Mouse (Mus musculus) forebrain, embryonic 10.5 days (tissue): ENCODE data around the gene Cct6b. TPM values are rescaled to one million over a fixed set of nuclear protein-coding genes. Genes with fewer than 3 reads are reported as not detected.
A peak's percentile ranks its signal among the peaks of the same experiment; 100 is the strongest.

Experiments used
- DNase-seq: peaks from one replicate; pipeline ENCODE4 v3.0.0-alpha.2; 2017; ENCODE audit warnings: low spot score; ENCODE audit errors: extremely low spot score
- H3K27ac ChIP-seq: fragments of 300-500 bp; sonication (generic); 2 replicates; pipeline ENCODE4 v1.5.1; 2016; ENCODE audit warnings: mild to moderate bottlenecking
- H3K27me3 ChIP-seq: fragments of 300-500 bp; sonication (generic); 2 replicates; pipeline ENCODE4 v1.6.1; 2016; ENCODE audit warnings: mild to moderate bottlenecking; ENCODE audit not compliant: poor library complexity, severe bottlenecking
- H3K36me3 ChIP-seq: fragments of 300-500 bp; sonication (generic); replicated peaks from 2 replicates; pipeline ENCODE4 v1.6.1; 2016; ENCODE audit warnings: mild to moderate bottlenecking, moderate library complexity
- H3K4me1 ChIP-seq: fragments of 300-500 bp; sonication (generic); 2 replicates; pipeline ENCODE4 v1.6.1; 2016
- H3K4me3 ChIP-seq: fragments of 300-500 bp; sonication (generic); 2 replicates; pipeline ENCODE4 v1.5.1; 2016; ENCODE audit warnings: mild to moderate bottlenecking, moderate library complexity
- H3K9me3 ChIP-seq: fragments of 300-500 bp; sonication (generic); 2 replicates; pipeline ENCODE4 v1.6.1; 2016; ENCODE audit warnings: mild to moderate bottlenecking, moderate library complexity
- WGBS: fragments of 180-500 bp; shearing (Covaris S2); methylation state at CpG from one replicate; pipeline ENCODE4 v1.1.7; 2016; 5-methylcytosine and 5-hydroxymethylcytosine counted together
- polyA plus RNA-seq: library from polyadenylated mRNA; unstranded; fragments of >200 nt; fragmentation: Nextera tagmentation; extraction: Ambion mirVana; gene quantifications from 2 replicates; pipeline ENCODE4 v1.2.1, GENCODE M21; 2016

The Cct6b gene
- polyA plus RNA-seq, 1 experiment from 2014 or later = 0.33 TPM

GRCm38 (mm10) chr11:82692668-82693067, 71.5 kb downstream of the Cct6b start:
- Histone ChIP-seq H3K27ac (peak overlapping the region; percentile 49; the same call in 1 of the 2 replicates), H3K4me3 (no peak overlapping the region), H3K4me1 (peaks cover 26% of the 10 kb centered on the region), H3K9me3 (no peaks in the 10 kb centered on the region), H3K36me3 (no peaks in the 10 kb centered on the region), H3K27me3 (no peaks in the 10 kb centered on the region)
- WGBS = 70% methylated on average over 6 of the region's 6 CpGs
- no peak for DNase-seq

GRCm38 (mm10) chr11:82690476-82690875, 73.6 kb downstream of the Cct6b start:
- Histone ChIP-seq H3K4me3 (no peak overlapping the region), H3K36me3 (no peaks in the 10 kb centered on the region), H3K27ac (no peak overlapping the region), H3K27me3 (no peaks in the 10 kb centered on the region), H3K4me1 (peaks cover 20% of the 10 kb centered on the region), H3K9me3 (no peaks in the 10 kb centered on the region)
- DNase-seq = no peak
- 54% methylated on average over 5 of the region's 5 CpGs for WGBS

- Histone ChIP-seq H3K9me3 (no peaks in the 10 kb centered on the region), H3K4me3 (no peak overlapping the region), H3K27ac (no peak overlapping the region), H3K27me3 (peaks cover 21% of the 10 kb centered on the region), H3K4me1 (peaks cover 19% of the 10 kb centered on the region), H3K36me3 (no peaks in the 10 kb centered on the region)
- DNase-seq = no peak
These were observed 76.5 kb downstream of the Cct6b start for GRCm38 (mm10) chr11:82687668-82688067.

- WGBS = 87% methylated on average over 6 of the region's 6 CpGs
- no peak for DNase-seq
- Histone ChIP-seq H3K27me3 (peaks cover 22% of the 10 kb centered on the region), H3K36me3 (no peaks in the 10 kb centered on the region), H3K27ac (no peak overlapping the region), H3K4me1 (peaks cover 4% of the 10 kb centered on the region; the same call in 1 of the 2 replicates), H3K9me3 (no peaks in the 10 kb centered on the region), H3K4me3 (no peak overlapping the region)
These were observed 79.4 kb downstream of the Cct6b start for GRCm38 (mm10) chr11:82684676-82685075.

GRCm38 (mm10) chr11:82683765-82684505, 80.2 kb downstream of the Cct6b start:
- H3K27me3 ChIP-seq = peaks cover 22% of the 10 kb centered on the region
- no peak overlapping the region for H3K27ac ChIP-seq
- peaks cover 6% of the 10 kb centered on the region for H3K4me1 ChIP-seq
- no peak overlapping the region for H3K4me3 ChIP-seq
- DNase-seq = peak; percentile 30
- no peaks in the 10 kb centered on the region for H3K9me3 ChIP-seq
- no peaks in the 10 kb centered on the region for H3K36me3 ChIP-seq
- WGBS = 50% methylated on average over 12 of the region's 12 CpGs

GRCm38 (mm10) chr11:82678561-82678960, 85.6 kb downstream of the Cct6b start:
- peaks cover 8% of the 10 kb centered on the region; the same call in 1 of the 2 replicates for H3K27me3 ChIP-seq
- H3K36me3 ChIP-seq = no peaks in the 10 kb centered on the region
- peaks cover 13% of the 10 kb centered on the region for H3K4me1 ChIP-seq
- H3K27ac ChIP-seq = 0 out of 2 replicates have a peak overlapping the region, but pooled peaks have one; percentile 48
- 82% methylated on average over 12 of the region's 12 CpGs for WGBS
- H3K4me3 ChIP-seq = no peak overlapping the region
- H3K9me3 ChIP-seq = no peaks in the 10 kb centered on the region
- DNase-seq = no peak

Other genes starting within 250 kb of the Cct6b start
- 36.9 and 38.7 TPM in 2 replicates for gene Zfp830, start within 50 bp of the Cct6b start, polyA plus RNA-seq
- gene Lig3, start 16.8 kb upstream of the Cct6b start, polyA plus RNA-seq = 50.3 and 51.4 TPM in 2 replicates
- gene Rffl, start 106.9 kb upstream of the Cct6b start, polyA plus RNA-seq = 8.8 and 9.5 TPM in 2 replicates
- 15.3 and 18.0 TPM in 2 replicates for gene Rad51d, start 126.3 kb upstream of the Cct6b start, polyA plus RNA-seq
- 0.18 and 0.22 TPM in 2 replicates for gene Fndc8, start 127.8 kb upstream of the Cct6b start, polyA plus RNA-seq
- gene Nle1, start 144.1 kb upstream of the Cct6b start, polyA plus RNA-seq = 49.8 and 52.1 TPM in 2 replicates
- 0.23 and 0.31 TPM in 2 replicates for gene Unc45b, start 146.2 kb upstream of the Cct6b start, polyA plus RNA-seq
- gene Slfn5, start 187.0 kb upstream of the Cct6b start, polyA plus RNA-seq = 0.31 and 0.38 TPM in 2 replicates
- 9.4 and 10.3 TPM in 2 replicates for gene Slfn9, start 227.5 kb upstream of the Cct6b start, polyA plus RNA-seq